Mouse (Mus musculus) CH12.LX (cell line): Measurements from ENCODE around the gene Kdm6a.

Source experiments
- BHLHE40 ChIP-seq: IDR thresholded peaks from 2 replicates; pipeline ENCODE4 v1.6.1; 2011; ENCODE audit warnings: mild to moderate bottlenecking, low read depth, low read length, improper control_type of control experiment
- CHD2 ChIP-seq: IDR thresholded peaks from 2 replicates; pipeline ENCODE4 v1.6.1; 2011; ENCODE audit warnings: low read length, improper control_type of control experiment
- CTCF ChIP-seq, 2 experiments: IDR thresholded peaks in 1 of 2; conservative IDR thresholded peaks in 1 of 2; 2 replicates each; pipeline ENCODE4 v1.5.1; 2011 to 2012; ENCODE audit warnings: low read depth in 2 of 2, low read length in 2 of 2, improper control_type of control experiment in 1 of 2, inconsistent platforms in 1 of 2, mild to moderate bottlenecking in 1 of 2, moderate library complexity in 1 of 2
- EP300 ChIP-seq: IDR thresholded peaks from 2 replicates; pipeline ENCODE4 v1.6.1; 2011; ENCODE audit warnings: low read length, improper control_type of control experiment
- ETS1 ChIP-seq: conservative IDR thresholded peaks from 2 replicates; pipeline ENCODE4 v1.6.1; 2012; ENCODE audit warnings: low read depth, mild to moderate bottlenecking, inconsistent platforms, low read length, improper control_type of control experiment, moderate library complexity
- MAZ ChIP-seq: IDR thresholded peaks from 2 replicates; pipeline ENCODE4 v1.6.1; 2012; ENCODE audit warnings: low read depth, mild to moderate bottlenecking, inconsistent platforms, low read length, improper control_type of control experiment, moderate library complexity
- MXI1 ChIP-seq: IDR thresholded peaks from 2 replicates; pipeline ENCODE4 v1.6.1; 2011; ENCODE audit warnings: mild to moderate bottlenecking, low read depth, low read length, improper control_type of control experiment
- PAX5 ChIP-seq: IDR thresholded peaks from 2 replicates; pipeline ENCODE4 v1.6.1; 2012; ENCODE audit warnings: low read length, inconsistent platforms, mixed read lengths
- POLR2A ChIP-seq: IDR thresholded peaks from 2 replicates; pipeline ENCODE4 v1.6.1; 2011; ENCODE audit warnings: low read depth, mild to moderate bottlenecking, improper control_type of control experiment, low read length

GRCm38 (mm10) chrX:18162192-18162857 lies at the start of gene Kdm6a:
- TF ChIP-seq CHD2 (peak; percentile 59; the same call in 1 of the 2 replicates), EP300 (no peak), ETS1 (no peak), MAZ (0 out of 2 replicates have a peak, but pooled peaks have one; percentile 53), PAX5 (no peak), MXI1 (peak; percentile 42; the same call in 1 of the 2 replicates), POLR2A (peak; percentile 44; the same call in 1 of the 2 replicates), CTCF (conservative IDR thresholded peaks at IDR 0.05 in 1 of 2, IDR thresholded peaks at IDR 0.05 in 1 of 2; ENCODE audit: low read depth in 2 of 2, low read length in 2 of 2) (no peak), BHLHE40 (peak; percentile 70)
